Mouse (Mus musculus): ENCODE data around the gene 1700028J19Rik.

DNA sequence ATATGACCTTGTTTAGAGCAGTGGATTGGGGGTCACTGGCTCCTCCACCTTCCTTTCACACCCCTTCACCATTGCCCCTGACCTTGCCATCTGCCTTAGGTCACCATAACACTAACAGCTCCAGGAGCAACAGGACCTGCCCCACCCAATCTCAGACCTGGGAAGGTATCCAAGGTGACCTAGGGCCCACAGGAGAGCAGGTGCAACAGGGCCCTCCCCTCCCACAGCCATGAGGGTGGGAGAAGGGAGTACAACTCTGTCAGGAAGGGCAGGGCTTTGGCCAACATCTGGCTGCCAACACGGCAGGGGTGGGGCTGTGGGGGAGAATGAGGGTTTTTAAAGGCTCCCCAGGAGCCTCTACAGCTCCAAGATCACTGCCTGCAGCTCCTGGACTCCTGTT lies 21.4 kb downstream of the 1700028J19Rik start, which contains the start of gene Klk1:
- TF ChIP-seq CTCF (IDR thresholded peaks at IDR 0.05; ENCODE audit: low read depth, low read length) (no peak), GATA1 (IDR thresholded peaks at IDR 0.05; ENCODE audit: borderline replicate concordance, low read length) (no peak), TAL1 (conservative IDR thresholded peaks at IDR 0.05; ENCODE audit: low read depth, low read length) (no peak)
